Mouse (Mus musculus): ENCODE results near the gene Ddi2.

DNA sequence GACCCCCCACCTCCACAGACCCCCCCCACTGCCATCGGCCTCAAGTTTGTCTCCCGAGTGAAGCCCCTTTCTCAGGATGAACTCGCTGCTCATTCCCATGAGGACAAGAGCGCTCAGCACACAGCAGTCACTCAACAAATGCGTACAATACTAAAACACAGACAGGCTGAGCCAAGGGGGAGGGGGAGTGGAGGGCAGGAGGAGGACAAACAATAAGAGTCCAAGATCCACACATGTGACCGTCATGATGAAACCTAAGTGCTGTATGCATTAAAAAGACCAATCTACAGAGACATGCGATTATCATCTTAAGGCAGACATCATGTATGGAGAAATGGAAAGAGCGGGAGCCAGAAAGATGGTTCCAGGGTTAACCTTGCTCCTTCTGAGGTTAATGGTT lies 66.3 kb downstream of the Ddi2 start:
- TF ChIP-seq EP300 (IDR thresholded peaks at IDR 0.05; ENCODE audit: low read depth) = no peak
- no peak for TF ChIP-seq CTCF (IDR thresholded peaks at IDR 0.05; ENCODE audit: low read depth)

Measured in liver, postnatal 0 days (tissue).